Mouse (Mus musculus) bone marrow macrophage, adult 2 months (primary cell): Measurements from ENCODE around the gene Fbxl17.

Source experiments
- CTCF ChIP-seq: IDR thresholded peaks from 2 replicates; pipeline ENCODE4 v1.5.1; 2012; ENCODE audit warnings: low read depth, mild to moderate bottlenecking, low read length, moderate library complexity
- POLR2A ChIP-seq: IDR thresholded peaks from 2 replicates; pipeline ENCODE4 v1.6.1; 2012; ENCODE audit warnings: mild to moderate bottlenecking, low read depth, low read length, borderline replicate concordance

DNA sequence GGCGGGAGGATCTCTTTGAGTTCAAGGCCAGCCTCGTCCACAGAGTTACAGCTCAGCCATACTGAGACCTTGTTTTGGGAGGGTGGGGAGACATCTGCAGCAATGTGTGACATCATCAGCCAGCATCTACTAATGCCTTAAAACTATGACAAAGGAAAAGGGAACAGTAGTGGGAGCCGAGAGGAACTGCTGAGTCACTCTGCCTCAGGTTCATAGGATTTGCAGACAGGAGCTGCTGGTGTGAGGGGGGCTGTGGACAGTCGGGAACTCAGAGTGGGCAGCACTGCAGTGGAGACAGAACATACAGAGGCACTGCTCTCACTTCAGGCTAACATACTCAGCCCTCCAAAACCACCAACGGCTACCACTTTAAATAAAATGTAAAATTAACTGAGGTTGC lies 77.1 kb downstream of the Fbxl17 start:
- TF ChIP-seq CTCF (no peak), POLR2A (no peak)
